Mouse (Mus musculus) heart, embryonic 16.5 days (tissue): Measurements from ENCODE around the gene Zfr2. TPM values are rescaled to one million over a fixed set of nuclear protein-coding genes. Genes with fewer than 3 reads are reported as not detected.

Experiments
- ATAC-seq: fragments of 200-750 bp; cut with Nextera tagmentation; replicated peaks from 2 replicates; pipeline ENCODE4 v1.8.0; 2017; ENCODE audit warnings: moderate number of reproducible peaks; ENCODE audit not compliant: insufficient read depth, low FRiP score; ENCODE audit errors: extremely low read depth
- H3K27ac ChIP-seq: fragments of 300-500 bp; sonication (generic); 2 replicates; pipeline ENCODE4 v1.5.1; 2014; ENCODE audit warnings: mild to moderate bottlenecking, low read length, control low read depth, moderate library complexity
- H3K27me3 ChIP-seq: fragments of 300-500 bp; sonication (generic); 2 replicates; pipeline ENCODE4 v1.6.1; 2014; ENCODE audit warnings: low read length, mixed read lengths; ENCODE audit not compliant: control insufficient read depth, insufficient read depth
- H3K36me3 ChIP-seq: fragments of 300-500 bp; sonication (generic); 2 replicates; pipeline ENCODE4 v1.6.1; 2014; ENCODE audit not compliant: control insufficient read depth, insufficient read depth
- H3K4me1 ChIP-seq: fragments of 300-500 bp; sonication (generic); 2 replicates; pipeline ENCODE4 v1.6.1; 2014; ENCODE audit warnings: low read length, mixed read lengths; ENCODE audit not compliant: control insufficient read depth, insufficient read depth
- H3K4me2 ChIP-seq: fragments of 300-500 bp; sonication (generic); 2 replicates; pipeline ENCODE4 v1.6.1; 2014; ENCODE audit warnings: low read depth, mild to moderate bottlenecking, control low read depth, low read length
- H3K4me3 ChIP-seq: fragments of 300-500 bp; sonication (generic); 2 replicates; pipeline ENCODE4 v1.5.1; 2014; ENCODE audit warnings: mild to moderate bottlenecking, control low read depth, low read length
- H3K9ac ChIP-seq: fragments of 300-500 bp; sonication (generic); 2 replicates; pipeline ENCODE4 v1.6.1; 2014; ENCODE audit warnings: low read length, control low read depth
- H3K9me3 ChIP-seq: fragments of 300-500 bp; sonication (generic); replicated peaks from 2 replicates; pipeline ENCODE4 v1.6.1; 2016; ENCODE audit warnings: low read length; ENCODE audit not compliant: control insufficient read depth
- WGBS: fragments of 180-500 bp; shearing (Covaris S2); extraction: QIAGEN DNeasy Blood & Tissue Kit; methylation state at CpG from one replicate; pipeline ENCODE4 v1.1.7; 2014; 5-methylcytosine and 5-hydroxymethylcytosine counted together
- polyA plus RNA-seq: library from polyadenylated mRNA; unstranded; fragments of >200 nt; fragmentation: Nextera tagmentation; extraction: Ambion mirVana; gene quantifications from 2 replicates; pipeline ENCODE4 v1.2.1, GENCODE M21; 2015

Gene Zfr2
- polyA plus RNA-seq, 1 experiment from 2014 or later = 5.0 TPM

- Histone ChIP-seq H3K36me3 (peaks cover 9% of the 10 kb centered on the region), H3K27ac (peak overlapping the region; percentile 100), H3K27me3 (0 out of 2 replicates have a peak, but pooled peaks cover 7% of the 10 kb centered on the region), H3K9me3 (no peaks in the 10 kb centered on the region), H3K9ac (peak overlapping the region; percentile 90), H3K4me2 (peak overlapping the region; percentile 96), H3K4me3 (peak overlapping the region; percentile 68), H3K4me1 (peaks cover 21% of the 10 kb centered on the region)
- peak; percentile 75 for ATAC-seq
- 1% methylated on average over 90 of the region's 93 CpGs for WGBS
These were observed 40.5 kb upstream of the Zfr2 start for GRCm38 (mm10) chr10:81192270-81192967.

DNA sequence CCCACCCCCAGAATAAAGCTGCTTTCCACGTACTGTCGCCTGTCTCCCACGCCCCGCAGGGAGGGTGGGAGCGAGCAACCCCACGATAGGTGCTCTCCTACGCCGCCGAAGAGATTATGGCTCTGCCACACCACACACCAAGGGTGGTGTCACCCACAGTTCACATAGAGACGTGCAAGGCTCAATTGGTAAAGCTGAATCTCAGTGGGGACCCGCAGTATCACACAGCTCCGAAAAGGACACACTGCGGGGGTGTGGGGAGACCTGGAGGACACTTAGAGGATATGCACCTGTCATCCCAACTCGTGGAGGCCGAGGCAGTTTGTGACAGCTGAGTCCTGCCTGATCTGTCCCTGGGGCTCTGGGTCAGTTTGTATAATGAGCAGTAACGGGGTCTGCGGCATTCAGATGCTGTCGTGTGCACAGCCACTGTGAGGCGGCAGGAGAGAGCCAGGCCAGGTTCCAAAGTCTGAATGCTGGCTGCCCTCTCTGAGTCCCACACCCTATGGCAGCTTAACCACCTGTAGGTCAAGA, 39.9 kb upstream of the Zfr2 start:
- H3K4me2 ChIP-seq = peak overlapping the region; percentile 96
- H3K4me3 ChIP-seq = peak overlapping the region; percentile 68
- H3K27me3 ChIP-seq = 0 out of 2 replicates have a peak, but pooled peaks cover 7% of the 10 kb centered on the region
- H3K9me3 ChIP-seq = no peaks in the 10 kb centered on the region
- peak overlapping the region; percentile 90 for H3K9ac ChIP-seq
- 4% methylated on average over 19 of the region's 19 CpGs for WGBS
- H3K27ac ChIP-seq = peak overlapping the region; percentile 100
- no peak; the same call in 1 of the 2 replicates for ATAC-seq
- peaks cover 9% of the 10 kb centered on the region for H3K36me3 ChIP-seq
- peaks cover 24% of the 10 kb centered on the region for H3K4me1 ChIP-seq

DNA sequence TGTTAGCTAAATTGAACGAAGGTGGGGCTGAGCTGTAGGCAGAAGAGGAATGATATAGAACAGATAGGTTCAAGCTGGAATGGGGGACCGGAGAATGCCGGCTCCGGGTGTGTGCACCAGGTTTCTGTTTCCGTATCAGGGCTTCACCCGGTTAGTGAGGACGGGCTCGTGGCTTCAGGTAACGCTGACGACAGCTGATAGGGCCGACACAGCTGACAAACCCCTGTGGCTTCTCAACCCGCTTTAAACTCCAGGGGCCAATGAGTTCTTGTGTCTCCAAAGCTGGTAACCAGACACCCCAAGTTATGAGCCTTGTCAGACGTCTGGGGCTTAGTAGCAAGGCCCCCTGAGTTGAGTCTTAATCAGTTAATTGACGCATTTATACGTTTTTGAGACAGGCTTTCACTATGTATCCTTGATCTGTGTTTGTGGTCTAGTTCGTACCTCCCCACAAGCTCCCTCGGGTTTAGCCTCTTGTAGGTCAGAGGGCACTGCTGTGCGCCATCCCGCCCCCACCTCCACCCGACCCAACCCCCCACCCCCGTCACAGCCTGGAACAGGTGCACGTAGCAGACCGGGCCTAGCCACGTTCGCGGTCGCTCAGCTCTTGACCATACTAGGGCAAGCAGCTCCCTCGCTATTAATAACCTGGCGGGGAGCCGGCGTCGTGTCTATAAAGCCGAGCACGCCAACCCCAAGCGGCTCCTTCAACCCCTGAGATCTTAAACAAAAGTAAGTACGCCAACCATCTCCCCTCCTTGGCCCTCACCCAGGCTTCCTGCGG, 38.8 kb upstream of the Zfr2 start:
- H3K27ac ChIP-seq = peak overlapping the region; percentile 100
- 5% methylated on average over 37 of the region's 37 CpGs for WGBS
- H3K4me2 ChIP-seq = peak overlapping the region; percentile 77
- peaks cover 6% of the 10 kb centered on the region for H3K36me3 ChIP-seq
- H3K4me1 ChIP-seq = peaks cover 30% of the 10 kb centered on the region
- peak overlapping the region; percentile 61 for H3K4me3 ChIP-seq
- H3K27me3 ChIP-seq = 0 out of 2 replicates have a peak, but pooled peaks cover 7% of the 10 kb centered on the region
- ATAC-seq = peak; percentile 68
- H3K9me3 ChIP-seq = no peaks in the 10 kb centered on the region
- H3K9ac ChIP-seq = peak overlapping the region; percentile 86

DNA sequence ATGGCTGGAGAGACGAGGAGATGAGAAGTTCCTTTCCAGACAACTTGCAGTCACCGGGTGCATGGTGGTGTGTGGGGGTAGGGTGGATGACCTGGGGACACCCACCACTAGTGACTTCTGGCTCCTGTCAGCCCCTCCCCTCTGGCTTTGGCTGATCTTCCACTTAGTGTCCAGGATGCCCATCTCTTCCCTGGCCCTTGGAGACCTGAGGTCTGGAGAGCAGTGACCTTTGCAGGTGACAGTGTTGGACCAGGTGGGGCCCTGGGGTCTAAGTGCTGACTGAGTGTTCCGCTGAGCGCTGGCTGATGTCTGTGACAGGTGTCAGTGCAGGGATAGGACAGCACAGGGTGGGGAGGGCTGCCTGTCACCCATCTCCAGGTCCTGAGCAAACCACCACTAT, 37.7 kb upstream of the Zfr2 start:
- H3K9ac ChIP-seq = peak overlapping the region; percentile 86

DNA sequence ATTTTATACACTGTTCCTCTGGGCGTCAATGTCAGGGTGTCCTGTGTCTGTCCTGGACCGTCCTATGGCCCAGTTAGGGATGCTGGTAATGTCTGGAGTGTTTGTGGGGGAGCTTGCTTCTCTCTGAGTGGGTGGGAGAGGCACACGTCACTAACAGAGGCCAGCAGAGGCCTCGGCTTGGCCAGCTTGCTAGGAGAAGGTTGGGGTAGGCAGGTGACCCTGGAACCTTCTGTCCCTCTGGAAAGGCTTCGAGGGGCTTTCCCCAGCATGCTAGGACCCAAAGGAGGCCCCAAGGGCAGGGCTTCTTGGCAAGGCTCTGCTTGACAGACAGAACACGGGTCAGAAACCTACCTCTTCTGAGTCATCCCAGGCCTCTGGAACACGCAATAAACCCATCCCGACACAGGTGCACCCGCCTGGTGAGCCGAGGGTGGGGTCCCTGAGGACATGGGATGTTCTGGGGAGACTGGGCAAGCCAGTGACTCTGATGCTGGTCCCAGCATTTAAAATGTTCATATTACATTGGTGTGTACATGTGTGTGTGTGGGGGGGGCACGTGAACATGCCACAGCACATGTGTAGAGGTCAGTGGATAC, 36.4 kb upstream of the Zfr2 start:
- H3K9me3 ChIP-seq = no peaks in the 10 kb centered on the region
- H3K9ac ChIP-seq = peak overlapping the region; percentile 86
- no peak for ATAC-seq
- H3K27me3 ChIP-seq = 0 out of 2 replicates have a peak, but pooled peaks cover 7% of the 10 kb centered on the region
- 42% methylated on average over 11 of the region's 11 CpGs for WGBS
- H3K36me3 ChIP-seq = no peaks in the 10 kb centered on the region
- peaks cover 43% of the 10 kb centered on the region for H3K4me1 ChIP-seq
- H3K4me2 ChIP-seq = peak overlapping the region; percentile 77
- H3K27ac ChIP-seq = peak overlapping the region; percentile 100
- H3K4me3 ChIP-seq = peak overlapping the region; percentile 61

More for the DNA sequence above, 37.7 kb upstream of the Zfr2 start:
- H3K27ac ChIP-seq = peak overlapping the region; percentile 100
- H3K27me3 ChIP-seq = 0 out of 2 replicates have a peak, but pooled peaks cover 7% of the 10 kb centered on the region
- no peak for ATAC-seq
- 30% methylated on average over 4 of the region's 4 CpGs for WGBS
- H3K36me3 ChIP-seq = peaks cover 2% of the 10 kb centered on the region; the same call in 1 of the 2 replicates
- no peaks in the 10 kb centered on the region for H3K9me3 ChIP-seq
- H3K4me3 ChIP-seq = peak overlapping the region; percentile 61
- peaks cover 35% of the 10 kb centered on the region for H3K4me1 ChIP-seq
- peak overlapping the region; percentile 77 for H3K4me2 ChIP-seq

DNA sequence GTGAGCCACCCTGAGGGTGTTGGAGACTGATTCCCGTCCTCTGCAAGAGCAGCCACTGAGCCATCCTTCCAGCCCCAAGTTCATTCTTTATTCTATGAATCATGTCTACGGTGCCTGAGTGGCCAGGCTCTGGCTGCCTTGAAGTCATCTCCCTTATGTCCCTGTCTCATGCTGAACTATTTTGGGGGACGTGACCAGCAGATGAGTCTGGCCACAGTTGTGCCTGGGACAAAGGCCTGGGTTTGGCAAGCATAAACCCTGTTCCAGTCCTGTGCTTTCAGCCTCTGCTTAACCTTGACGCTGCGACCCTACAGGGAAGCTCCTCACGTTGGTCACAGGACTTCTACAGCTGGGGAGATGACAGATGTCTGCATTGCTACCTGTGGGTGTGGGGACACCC, 35.6 kb upstream of the Zfr2 start:
- Histone ChIP-seq H3K4me2 (peak overlapping the region; percentile 77), H3K27ac (peak overlapping the region; percentile 100), H3K9me3 (no peaks in the 10 kb centered on the region), H3K9ac (peak overlapping the region; percentile 86), H3K4me1 (peaks cover 40% of the 10 kb centered on the region), H3K36me3 (no peaks in the 10 kb centered on the region), H3K4me3 (peak overlapping the region; percentile 61), H3K27me3 (0 out of 2 replicates have a peak, but pooled peaks cover 7% of the 10 kb centered on the region)
- no peak for ATAC-seq
- 29% methylated on average over 6 of the region's 6 CpGs for WGBS

GRCm38 (mm10) chr10:81198230-81198629, 34.7 kb upstream of the Zfr2 start:
- no peak for ATAC-seq
- Histone ChIP-seq H3K9ac (peak overlapping the region; percentile 86), H3K4me3 (no peak overlapping the region), H3K27ac (peak overlapping the region; percentile 96), H3K4me2 (peak overlapping the region; percentile 36; the same call in 1 of the 2 replicates), H3K9me3 (no peaks in the 10 kb centered on the region), H3K36me3 (no peaks in the 10 kb centered on the region), H3K27me3 (0 out of 2 replicates have a peak, but pooled peaks cover 7% of the 10 kb centered on the region), H3K4me1 (peaks cover 42% of the 10 kb centered on the region)
- 2% methylated on average over 9 of the region's 9 CpGs for WGBS

DNA sequence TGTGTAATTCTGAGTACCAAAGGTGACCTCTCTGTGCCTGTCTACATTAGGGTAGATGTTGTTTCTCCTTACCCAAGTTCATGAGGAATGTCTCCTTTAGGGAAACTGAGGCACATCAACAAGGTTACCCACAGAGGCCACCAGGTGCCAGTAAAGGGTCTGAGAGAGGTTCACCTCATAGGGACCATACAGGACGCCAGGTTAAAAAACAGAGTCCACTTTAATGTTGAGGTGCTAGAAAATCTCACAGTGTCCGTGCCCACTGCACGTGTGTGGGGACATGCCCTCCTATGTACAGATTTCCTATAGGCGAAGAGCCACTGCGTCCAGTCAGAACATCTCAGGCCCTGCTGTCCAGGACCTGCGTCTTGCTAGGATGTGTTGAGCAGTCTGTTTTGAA, 34.0 kb upstream of the Zfr2 start:
- H3K4me3 ChIP-seq = no peak overlapping the region
- H3K4me2 ChIP-seq = peak overlapping the region; percentile 7; the same call in 1 of the 2 replicates
- WGBS = 78% methylated on average over 6 of the region's 6 CpGs
- H3K4me1 ChIP-seq = peaks cover 44% of the 10 kb centered on the region
- H3K36me3 ChIP-seq = no peaks in the 10 kb centered on the region
- H3K27ac ChIP-seq = peak overlapping the region; percentile 96
- ATAC-seq = no peak
- no peaks in the 10 kb centered on the region for H3K9me3 ChIP-seq
- peak overlapping the region; percentile 75 for H3K9ac ChIP-seq
- H3K27me3 ChIP-seq = 0 out of 2 replicates have a peak, but pooled peaks cover 7% of the 10 kb centered on the region
